Mouse (Mus musculus): Measurements from ENCODE around the gene Lgi1. TPM values are rescaled to one million over a fixed set of nuclear protein-coding genes. Genes with fewer than 3 reads are reported as not detected.

The Lgi1 gene
- total and polyA plus RNA-seq, 3 experiments = 0.09 to 1.8 (median 0.43) TPM

Other genes starting within 250 kb of the Lgi1 start
- 10 to 100 TPM; 26.3 to 65.2 TPM for gene Myof, start 221.0 kb upstream of the Lgi1 start, total RNA-seq (2021)
- gene Myof, start 221.0 kb upstream of the Lgi1 start, polyA plus RNA-seq (2012; rRNA removed) = 3.6 and 6.6 TPM in 2 replicates
- 1 to 10 TPM in 1 of 2 experiments, under 1 TPM in 1; 0.38 to 1.6 TPM for gene Cep55, start 209.5 kb upstream of the Lgi1 start, total RNA-seq (2021)
- gene Cep55, start 209.5 kb upstream of the Lgi1 start, polyA plus RNA-seq (2012; rRNA removed) = 0.12 and 0.44 TPM in 2 replicates
- gene Ffar4, start 167.5 kb upstream of the Lgi1 start, total RNA-seq (2021) = 10 to 100 TPM; 13.3 to 14.2 TPM
- 13.0 and 22.4 TPM in 2 replicates for gene Ffar4, start 167.5 kb upstream of the Lgi1 start, polyA plus RNA-seq (2012; rRNA removed)
- 10 to 100 TPM; 37.6 to 52.1 TPM for gene Rbp4, start 139.3 kb upstream of the Lgi1 start, total RNA-seq (2021)
- gene Rbp4, start 139.3 kb upstream of the Lgi1 start, polyA plus RNA-seq (2012; rRNA removed) = 57.5 and 75.4 TPM in 2 replicates
- gene Pde6c, start 131.8 kb upstream of the Lgi1 start, total RNA-seq (2021) = not detected
- gene Pde6c, start 131.8 kb upstream of the Lgi1 start, polyA plus RNA-seq (2012; rRNA removed) = not detected in 2 replicates
- gene Fra10ac1, start 40.4 kb upstream of the Lgi1 start, total RNA-seq (2021) = 10 to 100 TPM; 11.2 to 16.3 TPM
- gene Fra10ac1, start 40.4 kb upstream of the Lgi1 start, polyA plus RNA-seq (2012; rRNA removed) = 2.6 and 4.5 TPM in 2 replicates
- gene Slc35g1, start 131.4 kb downstream of the Lgi1 start, total RNA-seq (2021) = 10 to 100 TPM; 13.9 to 25.4 TPM
- 4.8 and 5.4 TPM in 2 replicates for gene Slc35g1, start 131.4 kb downstream of the Lgi1 start, polyA plus RNA-seq (2012; rRNA removed)
- gene Plce1, start 216.6 kb downstream of the Lgi1 start, total RNA-seq (2021) = 1 to 10 TPM; 5.9 to 8.9 TPM
- 0.81 TPM in 2 replicates for gene Plce1, start 216.6 kb downstream of the Lgi1 start, polyA plus RNA-seq (2012; rRNA removed)

All from adrenal gland, adult 2 months (tissue).